Mouse (Mus musculus) embryonic fibroblast, embryonic 13.5 days (primary cell): Measurements from ENCODE around the gene Zfp90.

Experiments used
- CTCF ChIP-seq: IDR thresholded peaks from 2 replicates; pipeline ENCODE4 v1.5.1; 2011; ENCODE audit warnings: mild to moderate bottlenecking, control low read depth, low read length, moderate library complexity, borderline replicate concordance; ENCODE audit not compliant: insufficient read depth
- POLR2A ChIP-seq: IDR thresholded peaks from 2 replicates; pipeline ENCODE4 v1.6.1; 2011; ENCODE audit warnings: low read depth, mild to moderate bottlenecking, control low read depth, low read length, moderate library complexity

DNA sequence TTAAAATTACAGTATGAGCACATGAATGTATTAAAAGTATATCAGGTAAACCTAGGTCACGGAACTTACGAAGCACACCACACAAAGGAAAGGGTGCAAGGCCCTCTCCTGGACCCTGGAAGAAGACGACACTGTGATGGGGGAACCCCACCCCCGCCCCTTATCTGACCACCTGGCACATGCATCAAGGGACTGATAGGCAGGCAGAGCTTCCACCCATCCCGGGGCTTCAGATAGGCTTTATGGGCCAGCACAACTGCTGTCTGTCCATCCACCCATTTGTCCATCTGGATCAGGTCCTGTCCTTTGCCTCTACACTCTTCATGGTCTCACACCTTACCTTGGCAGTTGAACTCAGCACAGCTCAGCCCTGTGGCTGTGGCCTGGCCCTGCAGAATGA lies 47.0 kb downstream of the Zfp90 start:
- TF ChIP-seq POLR2A (no peak), CTCF (no peak)
